Mouse (Mus musculus): Measurements from ENCODE around the gene Gucd1.

The Gucd1 gene

GRCm38 (mm10) chr10:75322966-75323365, 194.8 kb downstream of the Gucd1 start:
- no peak for DNase-seq (ENCODE audit: low read depth)

DNA sequence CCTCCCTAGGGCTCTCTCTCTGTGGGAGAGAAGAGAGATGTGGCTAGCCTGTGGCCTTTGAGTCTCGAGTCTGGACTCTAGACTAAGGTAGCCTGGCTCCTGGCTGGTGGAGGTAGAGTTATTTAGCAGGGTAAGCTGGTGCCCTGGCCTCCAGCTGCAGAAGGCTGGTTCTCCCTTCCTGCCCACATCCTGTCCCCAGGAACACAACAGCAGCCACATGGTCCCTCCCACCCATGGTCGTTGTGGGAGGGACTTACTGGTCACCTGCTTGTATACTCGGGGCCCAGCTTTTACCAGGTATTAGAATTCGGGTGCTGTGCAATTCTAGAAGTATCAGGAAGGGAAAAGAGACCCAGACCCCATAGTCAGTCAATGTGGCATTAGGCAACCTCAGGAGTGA, 197.5 kb downstream of the Gucd1 start:
- no peak for DNase-seq (ENCODE audit: low read depth)

DNA sequence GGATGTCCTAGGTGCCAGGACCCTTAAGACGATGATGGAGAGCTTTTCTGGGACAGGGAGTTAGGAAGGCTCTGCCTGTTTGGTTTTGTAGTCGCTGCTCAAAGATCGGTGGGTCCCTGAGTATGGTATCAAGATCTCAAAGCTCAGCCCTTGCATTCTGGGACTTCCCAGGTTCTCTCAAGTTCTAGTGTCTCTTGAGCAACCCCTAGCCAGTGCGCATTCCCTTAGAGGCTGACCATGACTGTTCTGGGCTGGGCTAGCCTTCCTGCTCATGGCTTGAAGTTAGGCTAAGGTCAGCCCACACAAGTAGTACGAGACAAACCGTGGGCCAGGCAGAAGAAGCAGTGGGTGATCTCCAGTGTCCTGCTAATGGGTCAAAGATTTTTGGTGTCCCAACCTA, 199.6 kb downstream of the Gucd1 start:
- no peak for DNase-seq (ENCODE audit: low read depth)

- no peak for DNase-seq (ENCODE audit: low read depth)
Measured at GRCm38 (mm10) chr10:75316908-75317761, 200.6 kb downstream of the Gucd1 start.

GRCm38 (mm10) chr10:75316872-75316907, 201.1 kb downstream of the Gucd1 start, which contains the start of gene Adora2a:
Adora2a (plus strand) TSS chr10:75316877.
- DNase-seq (ENCODE audit: low read depth) = no peak

GRCm38 (mm10) chr10:75316472-75316871, 201.3 kb downstream of the Gucd1 start:
- DNase-seq (ENCODE audit: low read depth) = no peak

- no peak for DNase-seq (ENCODE audit: low read depth)
Measured at GRCm38 (mm10) chr10:75315756-75316155, 202.0 kb downstream of the Gucd1 start.

DNA sequence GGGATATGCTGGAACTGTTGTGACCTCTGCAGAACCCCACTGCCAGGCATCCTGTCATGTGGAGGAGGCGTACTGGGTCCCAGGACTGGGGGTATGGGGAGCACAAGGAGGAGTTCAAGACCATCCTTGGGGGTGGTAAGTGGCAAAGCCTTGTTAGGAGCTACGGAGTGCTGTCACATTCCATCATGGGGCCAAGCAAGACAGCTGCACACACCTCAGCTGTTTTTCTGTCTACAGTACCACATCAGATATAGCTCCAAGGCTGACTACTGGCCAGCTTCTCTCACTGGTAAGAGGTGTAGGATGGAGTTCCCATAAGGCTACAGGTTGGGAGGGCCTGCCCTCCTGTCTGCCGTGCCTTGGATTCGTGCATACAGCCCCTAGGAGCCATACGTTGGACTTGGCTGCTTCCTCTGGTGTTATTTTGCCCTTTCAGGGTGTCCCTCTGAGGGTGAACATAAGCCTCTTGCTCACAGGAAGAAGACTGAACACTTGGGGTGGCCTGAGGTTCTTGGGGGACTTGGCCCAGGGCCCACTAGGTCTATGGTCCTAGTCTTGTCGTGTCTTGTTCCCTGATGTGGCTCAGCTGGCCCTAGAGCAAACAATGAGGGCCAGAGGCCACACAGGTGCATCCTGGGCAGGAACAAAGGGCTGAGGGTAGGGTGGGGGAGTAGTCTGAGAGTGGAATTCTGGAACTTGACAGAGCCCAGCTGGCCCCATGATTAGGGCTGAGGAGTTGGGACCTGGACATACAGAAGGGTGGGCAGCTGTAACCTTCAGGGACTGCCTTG, 203.4 kb downstream of the Gucd1 start:
- DNase-seq (ENCODE audit: low read depth) = no peak

- DNase-seq (ENCODE audit: low read depth) = no peak
Measured at GRCm38 (mm10) chr10:75312361-75312760, 205.4 kb downstream of the Gucd1 start.

DNA sequence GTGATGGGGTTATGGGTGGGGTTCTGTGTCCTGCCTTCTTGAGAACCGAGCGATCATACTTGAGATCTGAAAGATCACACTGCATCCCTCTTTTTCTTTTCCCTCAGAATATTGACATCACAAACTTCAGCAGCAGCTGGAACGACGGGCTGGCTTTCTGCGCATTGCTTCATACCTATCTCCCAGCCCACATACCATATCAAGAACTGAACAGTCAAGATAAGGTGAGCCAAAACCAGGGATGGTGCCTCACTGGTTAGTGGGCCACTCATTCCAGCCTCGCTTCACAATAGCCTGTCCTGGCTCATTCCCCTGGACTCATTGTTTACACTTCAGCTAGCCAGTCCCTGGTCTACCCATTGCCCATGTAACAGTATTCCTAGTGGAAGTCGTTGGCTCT, 210.6 kb downstream of the Gucd1 start:
- no peak for DNase-seq (ENCODE audit: low read depth)

GRCm38 (mm10) chr10:75304413-75304812, 213.4 kb downstream of the Gucd1 start:
- no peak for DNase-seq (ENCODE audit: low read depth)

DNA sequence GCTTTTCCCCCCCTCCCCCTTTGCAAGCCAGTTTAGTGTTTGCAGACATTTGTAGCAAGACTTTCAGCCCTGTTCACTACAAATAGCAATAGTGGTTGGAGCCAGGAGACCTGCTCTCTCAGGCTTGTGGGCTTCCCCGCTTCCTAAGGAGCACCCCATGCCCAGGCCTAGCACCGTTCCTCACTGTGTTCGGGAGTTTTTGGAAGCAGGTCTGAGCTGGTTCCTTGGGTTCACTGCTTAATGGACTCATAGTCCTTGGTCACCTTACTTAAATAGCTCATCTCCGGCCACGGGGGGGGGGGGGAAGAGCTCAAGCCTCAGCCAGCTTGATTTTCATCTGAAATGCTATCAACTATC, 213.7 kb downstream of the Gucd1 start:
- DNase-seq (ENCODE audit: low read depth) = no peak

GRCm38 (mm10) chr10:75303324-75304048, 214.3 kb downstream of the Gucd1 start:
- DNase-seq (ENCODE audit: low read depth) = no peak

GRCm38 (mm10) chr10:75302536-75302935, 215.2 kb downstream of the Gucd1 start:
- no peak for DNase-seq (ENCODE audit: low read depth)

- DNase-seq (ENCODE audit: low read depth) = peak; percentile 46
Measured at GRCm38 (mm10) chr10:75301937-75302336, 215.8 kb downstream of the Gucd1 start.

DNA sequence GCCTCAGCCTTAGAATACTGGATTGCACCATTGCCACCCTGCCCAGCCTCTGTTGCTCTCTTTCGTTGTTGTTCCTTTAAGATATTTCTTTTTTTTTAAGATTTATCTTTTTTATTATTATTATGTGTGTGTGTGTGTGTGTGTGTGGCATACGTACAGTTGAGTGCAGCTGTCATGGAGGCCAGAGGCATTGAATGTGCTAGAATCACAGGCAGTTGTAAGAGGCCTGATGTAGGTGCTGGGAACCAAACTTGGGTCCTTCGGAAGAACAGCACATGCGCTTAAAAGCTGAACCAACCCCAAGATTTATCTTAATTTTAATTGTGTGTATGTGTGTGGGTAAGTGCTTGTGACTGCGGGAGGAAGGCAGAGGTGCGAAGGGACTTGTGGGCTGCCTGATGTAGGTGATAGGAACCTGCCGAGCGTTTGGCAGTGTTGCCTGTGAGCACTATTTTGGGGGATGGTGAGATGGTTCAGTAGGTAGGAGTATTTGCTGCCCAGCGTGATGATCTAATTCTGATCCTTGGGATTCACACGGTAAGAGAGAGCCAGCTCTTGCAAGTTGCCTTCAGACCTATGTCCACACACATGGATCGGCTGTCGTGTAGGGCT, 216.5 kb downstream of the Gucd1 start:
- no peak for DNase-seq (ENCODE audit: low read depth)
